Mouse (Mus musculus) thymus, adult 2 months (tissue): Measurements from ENCODE around the gene Dnm3.

ENCODE experiments used
- CTCF ChIP-seq: fragments of 200-500 bp; IDR thresholded peaks from 2 replicates; pipeline ENCODE4 v1.5.1; 2012; ENCODE audit warnings: mild to moderate bottlenecking, control low read depth, low read length, moderate library complexity, borderline replicate concordance; ENCODE audit not compliant: control insufficient read depth, poor library complexity, insufficient read depth; ENCODE audit errors: extremely low read depth
- POLR2A ChIP-seq: fragments of 200-500 bp; IDR thresholded peaks from 2 replicates; pipeline ENCODE4 v1.6.1; 2012; ENCODE audit warnings: mild to moderate bottlenecking, low read length, control low read depth, moderate library complexity; ENCODE audit not compliant: control insufficient read depth, poor library complexity, insufficient read depth; ENCODE audit errors: extremely low read depth

GRCm38 (mm10) chr1:162162249-162162648, 315.6 kb downstream of the Dnm3 start:
- TF ChIP-seq CTCF (no peak), POLR2A (no peak)
